Mouse (Mus musculus) heart, postnatal 0 days (tissue): ENCODE results near the gene Prrt1.

Experiments used
- CTCF ChIP-seq: IDR thresholded peaks from 2 replicates; pipeline ENCODE4 v1.5.1; 2016; ENCODE audit warnings: antibody characterized with exemption, control low read depth, low read depth
- EP300 ChIP-seq: IDR thresholded peaks from 2 replicates; pipeline ENCODE4 v1.6.1; 2016; ENCODE audit warnings: antibody characterized with exemption, low read depth

GRCm38 (mm10) chr17:34659897-34660214 lies 30.5 kb downstream of the Prrt1 start:
- TF ChIP-seq CTCF = no peak
- no peak for TF ChIP-seq EP300
